Mouse (Mus musculus) brain, embryonic 14.5 days (tissue): Measurements from ENCODE around the gene Zc3h4. TPM values are rescaled to one million over a fixed set of nuclear protein-coding genes. Genes with fewer than 3 reads are reported as not detected.

Experiments
- DNase-seq: peaks from one replicate; pipeline ENCODE4 v3.0.0-alpha.2; 2011; ENCODE audit warnings: low read depth
- CTCF ChIP-seq: fragments of 200-500 bp; IDR thresholded peaks from 2 replicates; pipeline ENCODE4 v1.5.1; 2012; ENCODE audit warnings: inconsistent platforms, mild to moderate bottlenecking, moderate library complexity, borderline replicate concordance; ENCODE audit not compliant: insufficient read depth, insufficient read length; ENCODE audit errors: extremely low read depth
- POLR2A ChIP-seq: fragments of 200-500 bp; IDR thresholded peaks from 2 replicates; pipeline ENCODE4 v1.6.1; 2012; ENCODE audit warnings: mild to moderate bottlenecking, inconsistent platforms, borderline replicate concordance; ENCODE audit not compliant: poor library complexity, insufficient read depth, insufficient read length, severe bottlenecking; ENCODE audit errors: extremely low read depth
- polyA plus RNA-seq: library from polyadenylated mRNA; depleted of rRNA; stranded (reverse); fragments of >200 nt; gene quantifications from 2 replicates; pipeline ENCODE4 v1.2.3, GENCODE M21; 2012

Gene Zc3h4
- polyA plus RNA-seq, 1 experiment = 73.2 TPM

DNA sequence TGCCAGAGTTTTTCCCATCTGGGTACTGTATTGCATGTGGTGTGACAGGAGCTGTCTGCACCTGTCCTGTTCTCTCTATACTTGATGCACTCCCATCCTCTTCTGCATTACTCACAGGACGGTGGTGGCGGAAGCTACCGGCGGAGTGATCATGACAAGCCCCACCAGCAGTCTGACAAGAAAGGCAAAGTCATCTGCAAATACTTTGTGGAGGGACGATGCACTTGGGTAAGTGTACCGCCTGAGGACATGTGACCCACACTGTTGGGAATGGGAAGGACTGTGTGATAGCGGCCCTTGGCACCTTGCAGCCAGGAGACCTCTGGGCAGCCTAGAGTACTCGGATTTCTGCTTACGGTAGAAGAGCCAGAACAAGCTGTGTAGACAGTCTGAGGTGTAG, 23.0 kb downstream of the Zc3h4 start:
- TF ChIP-seq POLR2A = no peak
- TF ChIP-seq CTCF = no peak
- no peak for DNase-seq

DNA sequence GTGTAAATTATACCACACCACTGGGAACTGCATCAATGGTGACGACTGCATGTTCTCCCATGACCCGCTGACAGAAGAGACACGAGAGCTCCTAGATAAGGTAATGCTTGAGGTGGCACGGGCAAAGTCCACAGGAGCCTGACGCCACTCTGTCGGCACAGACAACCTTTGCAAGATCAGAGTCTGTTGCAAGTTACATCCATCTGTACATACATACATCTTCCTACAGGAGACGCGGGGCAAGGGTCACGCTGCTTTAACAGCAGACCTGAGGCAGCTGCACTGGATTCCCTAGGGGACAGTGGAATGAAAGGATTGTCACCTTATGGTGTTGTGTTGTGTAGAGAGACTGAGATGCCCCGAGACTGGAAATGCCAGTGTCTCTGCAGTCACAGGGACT, 25.0 kb downstream of the Zc3h4 start:
- TF ChIP-seq CTCF = no peak
- no peak for TF ChIP-seq POLR2A
- no peak for DNase-seq

DNA sequence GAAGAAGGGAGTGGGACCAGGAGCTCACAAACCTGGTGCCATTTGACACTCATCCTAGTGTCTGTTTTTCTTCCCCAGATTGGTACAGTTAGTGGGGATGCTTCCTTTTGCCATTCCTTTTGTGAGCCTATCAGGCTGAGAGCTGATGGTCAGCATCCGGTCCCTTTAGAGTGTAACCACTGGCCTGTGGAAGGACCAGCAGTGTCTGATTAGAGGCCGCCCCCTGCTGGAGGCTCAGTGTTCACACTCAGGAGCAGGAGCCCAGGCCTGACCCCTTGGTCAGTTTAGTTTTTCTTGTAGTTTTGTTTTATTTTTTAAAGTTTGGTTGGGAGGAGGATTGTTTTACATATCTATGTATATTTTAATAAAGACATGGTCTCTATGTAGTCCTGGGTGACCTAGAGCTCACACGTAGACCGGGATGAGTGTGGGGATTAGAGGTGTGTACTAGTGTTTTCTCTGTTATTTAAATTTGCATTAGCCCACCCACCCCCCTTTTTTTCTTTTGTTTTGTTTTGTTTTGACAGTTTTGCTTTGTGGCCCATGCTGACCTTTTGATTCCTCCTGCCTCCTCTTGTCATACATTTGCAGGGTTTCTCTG, 25.5 kb downstream of the Zc3h4 start:
- peak; percentile 69 for DNase-seq
- TF ChIP-seq POLR2A (no peak), CTCF (peak; percentile 75)

DNA sequence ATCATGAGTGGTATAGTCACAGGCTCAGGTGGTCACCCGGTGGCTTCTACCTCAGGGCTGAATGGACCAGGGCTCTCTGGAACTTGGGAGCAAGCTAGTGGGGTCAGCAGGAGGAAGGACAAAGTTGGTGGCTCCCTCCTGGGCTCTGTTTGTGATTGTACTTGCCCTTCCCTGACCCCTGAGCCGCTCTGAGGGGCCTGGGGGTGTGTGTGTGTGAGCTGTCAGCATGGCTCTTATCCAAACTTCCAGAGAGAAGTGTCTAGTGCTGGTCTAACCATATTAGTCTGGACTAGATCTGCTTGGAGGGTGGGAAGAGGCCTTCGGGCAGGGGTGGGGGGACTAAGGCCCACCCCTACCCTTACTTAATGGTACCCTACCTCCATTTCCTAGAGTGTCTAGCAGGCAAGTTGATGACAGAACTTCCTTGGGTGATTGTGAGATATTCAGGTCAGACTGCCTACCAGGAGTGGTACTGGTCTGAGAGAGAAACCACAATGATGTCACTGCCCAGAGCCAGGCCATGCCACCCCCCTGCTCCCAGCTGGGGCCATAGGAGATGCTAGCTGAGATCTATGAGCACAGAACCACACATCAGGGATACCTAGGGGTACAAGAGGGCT, 32.8 kb downstream of the Zc3h4 start:
- no peak for DNase-seq
- no peak for TF ChIP-seq POLR2A
- no peak for TF ChIP-seq CTCF

DNA sequence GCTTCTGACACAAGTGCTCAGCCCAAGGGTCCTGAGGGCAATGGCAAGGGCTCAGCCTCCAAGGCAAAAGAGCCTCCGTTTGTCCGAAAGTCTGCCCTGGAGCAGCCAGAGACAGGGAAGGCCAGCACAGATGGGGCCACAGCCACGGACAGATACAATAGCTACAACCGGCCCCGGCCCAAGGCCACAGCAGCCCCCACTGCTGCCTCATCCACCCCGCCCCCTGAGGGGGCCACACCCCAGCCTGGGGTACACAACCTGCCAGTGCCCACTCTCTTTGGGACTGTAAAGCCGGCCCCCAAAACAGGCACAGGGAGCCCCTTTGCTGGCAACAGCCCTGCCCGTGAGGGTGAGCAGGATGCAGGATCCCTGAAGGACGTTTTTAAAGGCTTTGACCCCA, 34.4 kb downstream of the Zc3h4 start:
- TF ChIP-seq POLR2A (no peak), CTCF (no peak)
- DNase-seq = no peak

DNA sequence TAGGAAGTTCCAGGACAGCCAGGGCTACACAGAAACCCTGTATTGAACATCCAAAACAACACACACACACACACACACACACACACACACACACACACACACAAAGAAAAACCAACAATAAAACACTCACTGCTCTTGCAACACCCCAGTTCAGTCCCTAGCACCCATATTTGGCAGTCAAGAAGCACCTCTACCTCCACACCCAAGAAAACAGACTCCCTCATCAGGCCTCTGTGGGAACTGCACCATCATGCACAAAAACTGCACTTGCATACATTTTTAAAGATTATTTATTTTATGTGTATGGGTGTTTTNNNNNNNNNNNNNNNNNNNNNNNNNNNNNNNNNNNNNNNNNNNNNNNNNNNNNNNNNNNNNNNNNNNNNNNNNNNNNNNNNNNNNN, 40.5 kb downstream of the Zc3h4 start:
- DNase-seq = no peak
- TF ChIP-seq CTCF (peak; percentile 32; the same call in 1 of the 2 replicates), POLR2A (no peak)

DNA sequence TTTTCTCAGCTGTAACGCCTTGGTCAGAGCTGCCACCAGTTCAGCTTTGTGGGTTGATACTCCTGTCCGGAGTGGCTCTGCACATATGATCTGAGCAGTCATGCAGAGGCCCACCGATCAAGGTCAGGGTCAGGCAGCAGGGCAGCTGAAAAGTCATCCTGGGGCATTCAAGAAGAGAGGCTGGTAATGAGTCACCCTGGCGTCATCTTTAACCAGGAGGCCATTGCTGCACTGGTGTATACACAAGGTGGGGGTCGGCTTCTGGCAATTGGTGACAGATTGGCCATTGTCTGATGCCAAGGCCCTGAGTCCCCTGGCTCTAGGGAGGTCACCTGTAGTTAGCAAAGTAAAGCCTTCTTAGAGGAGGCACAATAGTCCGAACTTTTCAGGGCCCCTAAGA, 50.9 kb downstream of the Zc3h4 start:
- DNase-seq = no peak
- TF ChIP-seq CTCF = no peak
- no peak for TF ChIP-seq POLR2A

DNA sequence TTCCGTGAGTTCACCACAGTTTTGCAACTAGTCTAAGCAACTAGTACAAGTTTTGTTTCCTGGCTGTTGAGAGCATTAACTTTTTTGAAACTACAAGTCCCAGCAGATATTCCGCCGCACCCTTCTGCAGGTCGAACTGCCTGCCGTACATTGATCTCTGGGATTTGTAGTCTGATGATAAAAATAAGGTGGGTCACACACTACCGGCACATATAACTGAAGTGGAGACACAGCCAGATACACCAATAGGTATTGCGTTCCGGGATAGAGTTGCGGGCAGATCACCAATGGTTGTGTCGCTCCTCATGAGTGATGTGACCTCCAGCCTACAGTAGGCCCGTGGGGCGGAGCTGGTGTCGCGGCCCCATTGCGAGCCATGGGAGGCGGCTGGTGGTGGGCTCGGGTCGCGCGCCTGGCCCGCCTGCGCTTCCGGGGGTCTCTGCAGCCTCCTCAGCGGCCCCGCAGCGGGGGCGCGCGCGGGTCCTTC, 51.9 kb downstream of the Zc3h4 start, which contains the start of gene Tmem160:
Tmem160 (plus strand) TSS at position 193 of the 487 bp plus-strand sequence.
- peak; percentile 99 for DNase-seq
- TF ChIP-seq POLR2A (peak; percentile 61), CTCF (no peak)

DNA sequence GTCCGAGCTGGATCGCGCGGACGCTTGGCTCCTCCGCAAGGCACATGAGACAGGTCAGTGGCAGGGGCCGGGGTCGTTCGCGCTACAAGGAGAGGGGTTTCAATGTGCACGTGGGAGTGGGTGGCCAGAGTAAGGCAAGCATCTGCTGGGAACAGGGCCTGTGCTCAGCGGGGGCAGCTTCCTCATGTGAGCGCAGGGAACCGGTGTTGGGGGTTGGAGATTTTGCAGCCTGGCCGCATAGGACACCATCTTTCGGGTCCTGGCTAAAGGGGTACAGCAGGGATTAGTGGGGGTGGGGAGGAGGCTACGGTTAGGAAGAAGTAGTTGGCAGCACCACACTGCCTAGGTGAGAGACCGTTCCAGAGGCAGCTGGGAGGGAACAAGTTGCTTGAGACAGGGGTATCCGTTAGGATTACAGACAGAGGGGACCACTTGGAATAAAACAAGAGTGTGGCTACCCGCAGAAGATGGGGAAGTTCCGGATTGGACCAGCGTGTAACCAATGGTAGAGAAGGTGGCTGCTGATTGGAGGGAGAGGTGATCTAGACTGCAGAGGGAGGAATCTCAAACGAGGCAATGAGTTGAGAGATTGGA, 52.5 kb downstream of the Zc3h4 start:
- peak; percentile 90 for DNase-seq
- no peak for TF ChIP-seq POLR2A

DNA sequence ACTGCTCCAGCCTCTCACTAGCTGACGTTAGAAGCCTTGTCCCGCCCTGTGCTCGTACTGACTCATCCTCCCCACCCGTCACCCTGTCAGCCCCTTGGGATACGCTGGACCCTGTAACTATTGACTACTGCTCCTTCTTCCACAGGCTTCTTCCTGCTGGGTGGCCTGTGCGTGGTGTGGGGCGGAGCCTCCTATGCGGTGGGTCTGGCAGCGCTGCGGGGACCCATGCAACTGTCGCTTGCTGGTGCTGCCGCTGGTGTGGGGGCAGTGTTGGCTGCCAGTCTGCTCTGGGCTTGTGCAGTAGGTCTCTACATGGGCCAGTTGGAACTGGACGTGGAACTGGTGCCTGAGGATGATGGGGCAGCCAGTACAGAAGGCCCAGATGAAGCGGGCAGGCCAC, 54.3 kb downstream of the Zc3h4 start:
- DNase-seq = no peak
- TF ChIP-seq POLR2A = no peak
- no peak for TF ChIP-seq CTCF

DNA sequence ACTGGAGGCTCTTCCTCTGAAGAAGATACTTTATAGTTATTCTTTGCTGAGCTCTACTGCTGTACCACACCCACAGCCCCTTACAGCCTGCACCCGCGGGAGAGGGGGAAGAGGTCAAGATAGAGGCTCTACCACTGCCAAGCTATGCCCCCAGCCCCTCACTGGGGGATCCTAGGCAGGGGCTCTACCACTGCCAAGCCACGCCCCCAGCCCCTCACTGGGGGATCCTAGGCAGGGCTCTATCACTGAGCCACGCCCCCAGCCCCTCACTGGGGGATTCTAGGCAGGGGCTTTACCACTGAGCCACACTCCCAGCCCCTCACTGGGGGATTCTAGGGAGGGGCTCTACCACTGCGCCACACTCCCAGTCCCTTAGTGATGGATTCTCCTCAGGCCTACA, 55.6 kb downstream of the Zc3h4 start:
- TF ChIP-seq POLR2A (no peak), CTCF (no peak)
- DNase-seq = no peak

DNA sequence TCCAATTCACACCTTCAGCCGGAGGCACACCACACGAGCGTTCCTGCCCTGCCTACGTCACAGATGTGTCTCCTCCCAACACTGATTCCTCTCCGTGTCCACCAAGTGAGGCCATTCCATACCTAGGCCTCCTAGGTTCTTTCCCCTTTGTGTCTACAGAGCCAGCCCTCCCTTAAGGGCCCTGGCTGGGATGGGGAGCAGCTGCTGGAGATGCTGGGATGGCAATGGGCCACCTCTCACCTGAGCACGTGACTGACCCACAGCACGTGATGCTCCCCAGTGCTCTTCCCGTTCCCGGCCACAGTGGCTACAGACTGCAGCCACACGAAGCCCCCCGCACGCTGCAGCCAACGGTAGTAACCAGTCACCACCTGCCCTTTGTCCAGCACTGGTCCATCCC, 59.9 kb downstream of the Zc3h4 start:
- DNase-seq = no peak
- no peak for TF ChIP-seq CTCF
- TF ChIP-seq POLR2A = no peak

DNA sequence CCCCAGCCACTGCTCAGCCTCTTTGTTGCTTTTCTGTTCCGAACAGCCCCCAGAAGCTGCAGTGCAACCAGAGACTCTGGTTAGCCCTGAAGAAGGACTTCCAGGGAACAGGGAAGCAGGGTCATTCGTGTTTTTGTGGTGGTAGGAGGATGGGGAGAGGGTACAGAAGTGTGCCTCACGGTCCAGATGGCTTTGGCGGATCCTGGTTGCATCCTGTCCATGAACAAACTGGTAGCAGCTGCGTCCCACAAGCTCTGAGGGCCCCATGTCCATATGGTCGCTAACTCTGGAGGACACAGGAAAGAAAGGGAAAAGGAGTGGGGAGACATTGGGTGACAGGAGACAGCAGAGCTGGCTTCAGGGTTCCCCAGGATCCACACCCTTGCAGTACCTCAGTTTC, 60.4 kb downstream of the Zc3h4 start:
- no peak for TF ChIP-seq CTCF
- no peak for TF ChIP-seq POLR2A
- peak; percentile 22 for DNase-seq

DNA sequence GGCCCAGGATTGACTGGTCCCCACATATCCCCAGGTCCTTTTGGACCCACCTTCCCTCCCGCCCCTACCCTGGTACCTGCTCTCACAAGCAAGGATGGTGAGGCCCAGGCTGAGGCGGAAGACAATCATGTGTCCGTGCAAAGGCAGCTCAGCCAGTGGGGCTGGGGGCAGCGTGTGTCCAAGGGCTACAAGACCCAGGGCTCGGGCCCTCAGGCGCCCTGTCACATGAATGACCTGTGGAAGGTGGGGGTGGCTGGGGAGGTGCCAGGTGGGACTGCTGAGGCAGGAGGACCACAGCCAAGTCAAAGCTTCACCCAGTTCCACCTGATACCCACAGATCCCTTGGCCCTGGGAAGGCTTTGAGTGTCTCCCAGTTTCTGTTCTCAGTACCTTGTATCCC, 61.0 kb downstream of the Zc3h4 start:
- TF ChIP-seq CTCF (no peak), POLR2A (no peak)
- no peak for DNase-seq
